Mouse (Mus musculus) central nervous system, embryonic 14 days (tissue): ENCODE measurements around the gene Tmem18. TPM values are rescaled to one million over a fixed set of nuclear protein-coding genes. Genes with fewer than 3 reads are reported as not detected.

Experiments used
- polyA plus RNA-seq: library from polyadenylated mRNA; depleted of rRNA; stranded (reverse); fragments of >200 nt; gene quantifications from 2 replicates; pipeline ENCODE4 v1.2.3, GENCODE M21; 2012; rRNA removed

Tmem18 gene
- 22.4 and 24.3 TPM in 2 replicates for polyA plus RNA-seq

GRCm38 (mm10) chr12:30584356-30584740, at the start of gene Tmem18:
Gene Tmem18 (plus strand): TSS chr12:30584426.

Other genes starting within 250 kb of the Tmem18 start
- gene Sntg2, start 211.1 kb upstream of the Tmem18 start, polyA plus RNA-seq = 1.8 and 2.4 TPM in 2 replicates